Mouse (Mus musculus) myocyte (in vitro differentiated cells): ENCODE measurements around the gene Plekha5.

ENCODE experiments used
- E2F4 ChIP-seq: IDR thresholded peaks from one replicate; pipeline ENCODE4 v1.6.1; 2011; ENCODE audit warnings: mild to moderate bottlenecking, control low read depth, moderate library complexity; ENCODE audit not compliant: insufficient read depth
- MAX ChIP-seq: IDR thresholded peaks from one replicate; pipeline ENCODE4 v1.6.1; 2011; ENCODE audit warnings: low read depth, mild to moderate bottlenecking, control low read depth
- MYOG ChIP-seq, 3 experiments: IDR thresholded peaks; one replicate each; pipeline ENCODE4 v1.6.1; 2011; ENCODE audit warnings: control low read depth in 2 of 3, low read depth in 2 of 3, mild to moderate bottlenecking in 2 of 3; ENCODE audit not compliant: insufficient read length in 2 of 3, control insufficient read depth in 1 of 3, insufficient read depth in 1 of 3
- POLR2A ChIP-seq: IDR thresholded peaks from one replicate; pipeline ENCODE4 v1.6.1; 2011; ENCODE audit warnings: low read depth, mild to moderate bottlenecking, control low read depth, moderate library complexity; ENCODE audit not compliant: insufficient read length
- POLR2AphosphoS2 ChIP-seq: IDR thresholded peaks from one replicate; pipeline ENCODE4 v1.6.1; 2011; ENCODE audit warnings: low read depth, control low read depth; ENCODE audit not compliant: insufficient read length
- REST ChIP-seq: IDR thresholded peaks from one replicate; pipeline ENCODE4 v1.6.1; 2011; ENCODE audit warnings: mild to moderate bottlenecking, control low read depth, moderate library complexity; ENCODE audit not compliant: insufficient read depth, insufficient read length
- SRF ChIP-seq: IDR thresholded peaks from one replicate; pipeline ENCODE4 v1.6.1; 2011; ENCODE audit warnings: low read depth; ENCODE audit not compliant: control insufficient read depth, insufficient read length
- TCF12 ChIP-seq: IDR thresholded peaks from one replicate; pipeline ENCODE4 v1.6.1; 2011; ENCODE audit warnings: mild to moderate bottlenecking, control low read depth; ENCODE audit not compliant: poor library complexity, insufficient read depth, severe bottlenecking
- USF1 ChIP-seq: IDR thresholded peaks from one replicate; pipeline ENCODE4 v1.6.1; 2011; ENCODE audit warnings: low read depth, mild to moderate bottlenecking, control low read depth, moderate library complexity

DNA sequence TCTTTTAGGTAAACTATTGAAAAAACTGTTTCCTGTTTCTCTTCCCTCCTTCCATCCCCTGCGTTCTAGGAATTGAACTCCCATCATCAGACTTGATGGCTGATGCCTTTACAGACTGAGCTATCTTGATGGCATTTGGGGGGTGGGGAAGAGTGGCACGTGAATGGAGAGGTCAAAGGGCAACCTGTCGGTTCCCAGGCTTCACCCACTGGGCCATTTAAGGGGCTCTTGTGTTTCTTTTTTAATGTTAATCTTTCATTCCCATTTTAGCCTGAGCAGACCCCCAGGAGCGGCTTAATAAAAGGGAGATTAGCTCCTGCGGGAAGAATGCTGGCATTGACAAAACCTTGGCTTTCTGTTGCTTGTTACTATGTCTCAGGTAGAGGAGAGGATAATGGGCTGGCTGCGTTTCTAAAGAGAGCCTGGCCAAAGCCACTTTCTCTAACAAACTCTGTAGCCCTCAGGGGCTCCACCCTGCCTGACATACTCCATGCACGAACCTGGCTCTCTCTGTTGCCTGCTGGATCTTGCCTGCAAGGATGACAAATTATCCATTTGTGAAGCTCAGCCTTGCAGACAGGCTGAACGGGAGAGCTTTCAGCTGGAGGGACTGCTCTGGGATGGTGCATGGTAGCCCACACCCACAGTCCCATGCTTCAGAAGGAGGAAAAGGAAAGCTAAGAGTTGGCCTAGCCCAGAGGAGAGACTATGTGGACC, 179.5 kb downstream of the Plekha5 start:
- no peak for TF ChIP-seq TCF12
- no peak for TF ChIP-seq MAX
- TF ChIP-seq POLR2A = no peak
- no peak for TF ChIP-seq MYOG (IDR thresholded peaks at IDR 0.05; ENCODE audit: control insufficient read depth in 1 of 3, insufficient read depth in 1 of 3, insufficient read length in 2 of 3, low read depth in 2 of 3)
- no peak for TF ChIP-seq E2F4
- TF ChIP-seq POLR2AphosphoS2 = no peak
- TF ChIP-seq REST = no peak
- no peak for TF ChIP-seq SRF
- TF ChIP-seq USF1 = no peak
